Mouse (Mus musculus) neural tube, embryonic 15.5 days (tissue): ENCODE measurements around the gene Atl3. TPM values are rescaled to one million over a fixed set of nuclear protein-coding genes. Genes with fewer than 3 reads are reported as not detected.

ENCODE experiments used
- polyA plus RNA-seq: library from polyadenylated mRNA; unstranded; fragments of >200 nt; fragmentation: Nextera tagmentation; extraction: Ambion mirVana; gene quantifications from 2 replicates; pipeline ENCODE4 v1.2.1, GENCODE M21; 2015

Atl3 gene
- polyA plus RNA-seq, 1 experiment from 2014 or later = 7.0 TPM

Other genes starting within 250 kb of the Atl3 start
- 14.8 and 15.3 TPM in 2 replicates for gene Rcor2, start 226.7 kb upstream of the Atl3 start, polyA plus RNA-seq
- 47.4 and 51.9 TPM in 2 replicates for gene Mark2, start 152.2 kb upstream of the Atl3 start, polyA plus RNA-seq
- gene Spindoc, start 111.0 kb upstream of the Atl3 start, polyA plus RNA-seq = 25.3 and 30.9 TPM in 2 replicates
- gene 2700081O15Rik, start 76.4 kb upstream of the Atl3 start, polyA plus RNA-seq = 12.8 and 16.0 TPM in 2 replicates
- 588 and 670 TPM in 2 replicates for gene Rtn3, start 10.8 kb upstream of the Atl3 start, polyA plus RNA-seq
- gene Pla2g16, start 63.4 kb downstream of the Atl3 start, polyA plus RNA-seq = 4.7 and 6.9 TPM in 2 replicates
- 0.15 and 0.26 TPM in 2 replicates for gene Lgals12, start 113.2 kb downstream of the Atl3 start, polyA plus RNA-seq
- gene Hrasls5, start 118.5 kb downstream of the Atl3 start, polyA plus RNA-seq = not detected in 2 replicates
- gene Slc22a19, start 217.3 kb downstream of the Atl3 start, polyA plus RNA-seq = not detected in 2 replicates